Mouse (Mus musculus): ENCODE results near the gene Pgm5.

GRCm38 (mm10) chr19:24704326-24704725 is 157.3 kb downstream of the Pgm5 start:
- no peak for TF ChIP-seq POLR2A (IDR thresholded peaks at IDR 0.05; ENCODE audit: borderline replicate concordance, low read depth, low read length)
- no peak for TF ChIP-seq CTCF (IDR thresholded peaks at IDR 0.05; ENCODE audit: low read depth, low read length)

All from bone marrow macrophage, adult 2 months (primary cell).